Mouse (Mus musculus) left cerebral cortex, adult 6 months (tissue): ENCODE data around the gene Creb3l1. TPM values are rescaled to one million over a fixed set of nuclear protein-coding genes. Genes with fewer than 3 reads are reported as not detected.

Experiments
- long read RNA-seq, 2 experiments: library from polyadenylated mRNA; unstranded; transcript quantifications; one replicate each; pipeline ENCODE4 v2.0.0; 2019 to 2020
- polyA plus RNA-seq: library from polyadenylated mRNA; unstranded; fragments of <200 nt; fragmentation: Nextera tagmentation; gene quantifications from 2 replicates; pipeline ENCODE4 v1.2.3, GENCODE M21; 2021

The Creb3l1 gene
- polyA plus RNA-seq: 0.53 and 1.2 TPM in 2 replicates
- long read RNA-seq, experiment 1, partial matches to known transcripts: 1 of 3 reads
- long read RNA-seq, experiment 1, other reads (novel, unspliced or antisense): 0 of 3 reads
- long read RNA-seq, experiment 2: 0 reads

DNA sequence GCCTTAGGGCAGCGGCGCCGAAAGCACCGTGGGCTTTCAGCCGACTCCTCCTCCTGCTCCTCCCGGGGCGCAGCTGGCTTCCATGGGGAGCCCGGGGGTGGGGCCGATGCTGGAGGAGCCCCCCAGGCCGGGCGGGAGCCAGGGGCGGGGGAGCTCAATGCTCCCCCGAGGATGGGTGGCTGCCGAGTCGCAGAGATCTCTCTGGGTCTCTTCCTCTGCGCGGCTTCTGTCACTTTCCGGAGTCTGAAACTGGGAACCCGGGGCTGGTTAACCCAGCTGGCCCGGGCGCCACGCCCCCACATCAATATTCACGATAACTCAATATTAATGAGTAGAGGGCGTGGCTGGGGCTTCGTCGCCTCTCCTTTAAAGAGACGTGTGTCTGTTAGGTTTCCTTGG, at the start of gene Creb3l1:
Gene Creb3l1, minus strand, starts transcription at position 229 of the 399 bp plus-strand sequence.

GRCm38 (mm10) chr2:91975581-91976541, 48.4 kb downstream of the Creb3l1 start, which contains the start of gene Dgkz:
TSS of gene Dgkz (minus strand) at chr2:91975864.

DNA sequence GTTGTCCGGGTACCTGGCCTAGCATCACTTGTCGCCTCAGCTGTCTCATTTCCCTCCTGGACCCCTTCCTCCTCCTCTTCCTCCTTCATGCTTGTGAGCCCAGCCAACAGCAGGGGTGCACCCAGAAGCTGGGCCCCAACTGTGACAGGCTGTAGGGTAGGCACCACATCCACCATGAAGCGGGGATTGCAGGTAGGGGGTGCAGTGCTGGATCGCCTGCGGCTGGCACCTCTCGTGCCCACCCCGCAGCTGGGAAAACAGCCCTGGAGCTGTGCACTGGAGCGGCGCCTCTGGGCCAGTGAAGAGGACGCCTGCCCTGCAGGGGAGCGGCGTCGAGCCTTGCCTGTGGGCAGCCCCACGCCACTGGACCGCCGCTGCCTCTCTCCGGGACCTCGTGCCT, 78.8 kb downstream of the Creb3l1 start, which contains the start of gene Gm9821:
Gene Gm9821, plus strand, starts transcription at position 221 of the 400 bp plus-strand sequence.

Other genes with a start within 250 kb of the Creb3l1 start
- 3.6 and 7.0 TPM in 2 replicates for gene Chrm4, start 97.3 kb downstream of the Creb3l1 start, polyA plus RNA-seq
- 20.9 and 31.8 TPM in 2 replicates for gene Mdk, start 92.2 kb downstream of the Creb3l1 start, polyA plus RNA-seq
- gene Gm9821, start 78.8 kb downstream of the Creb3l1 start, polyA plus RNA-seq: 0.08 TPM in 1 of 2 replicates, not detected in the other
- gene Dgkz, start 48.6 kb downstream of the Creb3l1 start, polyA plus RNA-seq: 39.8 and 56.5 TPM in 2 replicates
- 14.0 and 24.5 TPM in 2 replicates for gene Phf21a, start 68.6 kb upstream of the Creb3l1 start, polyA plus RNA-seq